Mouse (Mus musculus): ENCODE measurements around the gene Tbx21. TPM values are rescaled to one million over a fixed set of nuclear protein-coding genes. Genes with fewer than 3 reads are reported as not detected.

Gene Tbx21
- polyA plus RNA-seq (2015; fragmentation: Nextera tagmentation; extraction: Ambion mirVana), result 0.54 and 0.55 TPM in 2 replicates

GRCm38 (mm10) chr11:97114671-97115601 lies at the start of gene Tbx21:
TSS of gene Tbx21 (minus strand) at chr11:97115331.

GRCm38 (mm10) chr11:97151343-97151801 lies 36.2 kb upstream of the Tbx21 start, which contains the start of gene Tbkbp1:
TSS of gene Tbkbp1 (minus strand) at chr11:97151495.

GRCm38 (mm10) chr11:97050216-97050943 lies 64.8 kb downstream of the Tbx21 start, which contains the start of gene Osbpl7:
TSS of gene Osbpl7 (plus strand) at chr11:97050628.

Small RNAs within 50 kb of the gene (microRNA-seq; reads per million reads assigned to microRNA genes)
- gene Mir7235, result 0 to 0.30 reads per million in 2 experiments
- gene Mir8103, result 0 to 0.61 reads per million in 2 experiments

Other genes with a start within 250 kb of the Tbx21 start
- gene Cdk5rap3, start 198.8 kb downstream of the Tbx21 start, polyA plus RNA-seq (2015; fragmentation: Nextera tagmentation; extraction: Ambion mirVana), result 39.5 and 46.3 TPM in 2 replicates
- gene Prr15l, start 187.2 kb downstream of the Tbx21 start, polyA plus RNA-seq (2015; fragmentation: Nextera tagmentation; extraction: Ambion mirVana), result 0.18 TPM in 1 of 2 replicates, not detected in the other
- 14.3 and 16.0 TPM in 2 replicates for gene Pnpo, start 171.3 kb downstream of the Tbx21 start, polyA plus RNA-seq (2015; fragmentation: Nextera tagmentation; extraction: Ambion mirVana)
- 8.1 and 10.1 TPM in 2 replicates for gene Sp2, start 132.4 kb downstream of the Tbx21 start, polyA plus RNA-seq (2015; fragmentation: Nextera tagmentation; extraction: Ambion mirVana)
- 0.12 and 0.41 TPM in 2 replicates for gene Sp6, start 101.9 kb downstream of the Tbx21 start, polyA plus RNA-seq (2015; fragmentation: Nextera tagmentation; extraction: Ambion mirVana)
- 10.1 and 11.1 TPM in 2 replicates for gene Scrn2, start 85.4 kb downstream of the Tbx21 start, polyA plus RNA-seq (2015; fragmentation: Nextera tagmentation; extraction: Ambion mirVana)
- gene Lrrc46, start 73.9 kb downstream of the Tbx21 start, polyA plus RNA-seq (2015; fragmentation: Nextera tagmentation; extraction: Ambion mirVana), result 0.16 and 0.50 TPM in 2 replicates
- 64.1 and 67.5 TPM in 2 replicates for gene Mrpl10, start 73.8 kb downstream of the Tbx21 start, polyA plus RNA-seq (2015; fragmentation: Nextera tagmentation; extraction: Ambion mirVana)
- 2.8 and 3.6 TPM in 2 replicates for gene Osbpl7, start 64.7 kb downstream of the Tbx21 start, polyA plus RNA-seq (2015; fragmentation: Nextera tagmentation; extraction: Ambion mirVana)
- gene Tbkbp1, start 36.2 kb upstream of the Tbx21 start, polyA plus RNA-seq (2015; fragmentation: Nextera tagmentation; extraction: Ambion mirVana), result 2.8 and 3.7 TPM in 2 replicates
- gene Kpnb1, start 72.5 kb upstream of the Tbx21 start, polyA plus RNA-seq (2015; fragmentation: Nextera tagmentation; extraction: Ambion mirVana), result 15.3 and 15.6 TPM in 2 replicates
- 40.3 and 42.1 TPM in 2 replicates for gene Npepps, start 165.3 kb upstream of the Tbx21 start, polyA plus RNA-seq (2015; fragmentation: Nextera tagmentation; extraction: Ambion mirVana)
- gene Mrpl45, start 200.4 kb upstream of the Tbx21 start, polyA plus RNA-seq (2015; fragmentation: Nextera tagmentation; extraction: Ambion mirVana), result 42.4 and 47.6 TPM in 2 replicates
- gene Gpr179, start 236.7 kb upstream of the Tbx21 start, polyA plus RNA-seq (2015; fragmentation: Nextera tagmentation; extraction: Ambion mirVana), result 0.06 and 0.08 TPM in 2 replicates
- 4.2 and 4.7 TPM in 2 replicates for gene Socs7, start 247.2 kb upstream of the Tbx21 start, polyA plus RNA-seq (2015; fragmentation: Nextera tagmentation; extraction: Ambion mirVana)